22 mouse cellular contexts compared by ENCODE assay signal in the genomic region with DNA sequence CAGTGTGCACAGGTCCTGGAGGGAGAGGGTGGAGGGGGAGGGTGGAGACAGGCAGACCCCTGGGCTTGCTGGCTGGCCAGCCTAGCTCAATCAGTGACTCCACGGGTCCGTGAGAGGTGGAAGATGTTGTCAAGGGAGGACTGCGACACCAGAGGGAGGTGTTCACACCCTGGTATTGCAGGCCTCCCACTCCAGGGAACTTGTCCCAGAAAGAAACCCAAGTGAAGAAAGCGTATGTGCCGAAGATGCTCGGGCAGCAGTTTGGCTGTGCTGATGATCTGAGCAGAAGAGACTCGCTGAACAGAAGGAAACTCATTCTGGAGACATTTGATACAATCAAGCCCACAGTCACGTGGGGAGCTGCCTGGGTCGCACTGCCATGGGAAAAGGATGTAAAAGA.
DNase-seq lines count a peak whose midpoint lies in the region; ATAC-seq and TF ChIP-seq lines count a peak whose summit lies in the region.
"Had no signal": no experiment of that assay in that cellular context is flagged by ENCODE, and none has a peak within 500 bp of the region (broad histone marks: within the 10 kb centered on the region; RNA-seq: fewer than 3 reads in every experiment).

No protein-coding gene starts in this region.

- no peak overlapping the region for H3K4me2 ChIP-seq in liver, postnatal 0 days (ENCODE audit: low read depth, low read length)
- H3K4me2 ChIP-seq: forebrain, embryonic 12.5 days; heart, embryonic 12.5 days; hindbrain, embryonic 14.5 days; intestine, embryonic 15.5 days; limb, embryonic 15.5 days; midbrain, embryonic 15.5 days; stomach, embryonic 15.5 days had no signal

- TF ChIP-seq CTCF in layer of hippocampus, adult 2 months (conservative IDR thresholded peaks at IDR 0.05): peak; percentile 60
- peak; percentile 33; the same call in 1 of the 2 replicates for TF ChIP-seq CTCF in testis, adult 2 months (IDR thresholded peaks at IDR 0.05; ENCODE audit: control insufficient read depth, insufficient read depth, insufficient replicate concordance, low read depth, low read length)
- TF ChIP-seq CTCF in liver, postnatal 0 days (IDR thresholded peaks at IDR 0.05; ENCODE audit: low read depth): no peak

- H3K27ac ChIP-seq in layer of hippocampus, adult 2 months: peak overlapping the region; percentile 40; the same call in 1 of the 2 replicates
- H3K27ac ChIP-seq in testis, adult 2 months (ENCODE audit: control insufficient read depth, insufficient read depth, low read depth, low read length): no peak overlapping the region
- H3K27ac ChIP-seq in liver, postnatal 0 days (ENCODE audit: low read depth): no peak overlapping the region
- H3K27ac ChIP-seq in embryonic facial prominence, embryonic 10.5 days (replicated peaks): no peak overlapping the region
- H3K27ac ChIP-seq: forebrain, embryonic 12.5 days; hindbrain, embryonic 14.5 days; intestine, embryonic 15.5 days; limb, embryonic 15.5 days; midbrain, embryonic 15.5 days; stomach, embryonic 15.5 days had no signal

- peaks cover 4% of the 10 kb centered on the region for H3K4me1 ChIP-seq in testis, adult 2 months (ENCODE audit: control insufficient read depth, insufficient read depth, low read length)
- peaks cover 10% of the 10 kb centered on the region; the same call in 1 of the 2 replicates for H3K4me1 ChIP-seq in liver, postnatal 0 days (ENCODE audit: insufficient read depth)
- H3K4me1 ChIP-seq in embryonic facial prominence, embryonic 10.5 days: peaks cover 12% of the 10 kb centered on the region
- H3K4me1 ChIP-seq: heart, embryonic 12.5 days; intestine, embryonic 15.5 days; limb, embryonic 15.5 days; midbrain, embryonic 15.5 days; stomach, embryonic 15.5 days had no signal

- WGBS in liver, postnatal 0 days (ENCODE audit: insufficient replicate concordance): 53% methylated on average over 9 of the region's 9 CpGs
- 72% methylated on average over 9 of the region's 9 CpGs for WGBS in embryonic facial prominence, embryonic 10.5 days

- DNase-seq in frontal cortex, postnatal 14 days (ENCODE audit: low spot score in 2 of 2): no peak
- no peak for DNase-seq in layer of hippocampus, adult 2 months (ENCODE audit: low spot score in 2 of 2)
- no peak for DNase-seq in layer of hippocampus, postnatal 10 days (ENCODE audit: low spot score in 2 of 2)
- no peak for DNase-seq in testis, postnatal 14 days (ENCODE audit: low spot score)
- DNase-seq in liver, postnatal 0 days: no peak
- no peak for DNase-seq in embryonic facial prominence, embryonic 10.5 days (ENCODE audit: low spot score)
- DNase-seq: adrenal gland, adult 2 months; cerebellum, postnatal 14 days; heart, postnatal 14 days; kidney, postnatal 25 days; thymus, postnatal 14 days had no signal

- H3K36me3 ChIP-seq in testis, adult 2 months (ENCODE audit: control insufficient read depth, insufficient read depth, low read length): no peaks in the 10 kb centered on the region
- no peaks in the 10 kb centered on the region for H3K36me3 ChIP-seq in liver, postnatal 0 days (replicated peaks; ENCODE audit: insufficient read depth, low read length)
- no peaks in the 10 kb centered on the region for H3K36me3 ChIP-seq in embryonic facial prominence, embryonic 10.5 days (replicated peaks)
- H3K36me3 ChIP-seq: forebrain, embryonic 12.5 days; heart, embryonic 12.5 days; intestine, embryonic 15.5 days; limb, embryonic 15.5 days; midbrain, embryonic 15.5 days; stomach, embryonic 15.5 days had no signal

- no peaks in the 10 kb centered on the region for H3K9me3 ChIP-seq in liver, postnatal 0 days (ENCODE audit: low read length)
- H3K9me3 ChIP-seq in embryonic facial prominence, embryonic 10.5 days: no peaks in the 10 kb centered on the region
- H3K9me3 ChIP-seq: forebrain, embryonic 12.5 days; heart, embryonic 12.5 days; intestine, embryonic 15.5 days; limb, embryonic 15.5 days; megakaryocyte, embryonic 14.5 days; midbrain, embryonic 15.5 days; stomach, embryonic 15.5 days had no signal

- no peak overlapping the region for H3K9ac ChIP-seq in liver, postnatal 0 days (replicated peaks)
- H3K9ac ChIP-seq: forebrain, embryonic 12.5 days; heart, embryonic 12.5 days; hindbrain, embryonic 14.5 days; intestine, embryonic 15.5 days; limb, embryonic 15.5 days; midbrain, embryonic 15.5 days; stomach, embryonic 15.5 days had no signal

- no peak for TF ChIP-seq POLR2A in testis, adult 2 months (IDR thresholded peaks at IDR 0.05; ENCODE audit: control insufficient read depth, low read depth, low read length)

- no peak for TF ChIP-seq EP300 in liver, postnatal 0 days (IDR thresholded peaks at IDR 0.05; ENCODE audit: low read depth)

- ATAC-seq in frontal cortex, adult (ENCODE audit: low TSS enrichment): peak; percentile 85
- ATAC-seq in liver, postnatal 0 days: no peak
- ATAC-seq: intestine, embryonic 15.5 days; midbrain, embryonic 15.5 days had no signal

- H3K4me3 ChIP-seq in layer of hippocampus, adult 2 months: no peak overlapping the region
- H3K4me3 ChIP-seq in testis, adult 2 months (ENCODE audit: control insufficient read depth, low read depth, low read length): no peak overlapping the region
- H3K4me3 ChIP-seq in liver, postnatal 0 days (ENCODE audit: low read depth, low read length): no peak overlapping the region
- no peak overlapping the region for H3K4me3 ChIP-seq in embryonic facial prominence, embryonic 10.5 days
- H3K4me3 ChIP-seq: forebrain, embryonic 12.5 days; heart, embryonic 12.5 days; intestine, embryonic 15.5 days; limb, embryonic 15.5 days; midbrain, embryonic 15.5 days; myocyte; stomach, embryonic 15.5 days had no signal

- no peaks in the 10 kb centered on the region for H3K27me3 ChIP-seq in testis, adult 2 months (ENCODE audit: control insufficient read depth, insufficient read depth, low read length)
- no peaks in the 10 kb centered on the region for H3K27me3 ChIP-seq in liver, postnatal 0 days (ENCODE audit: insufficient read depth, low read length)
- H3K27me3 ChIP-seq in embryonic facial prominence, embryonic 10.5 days (replicated peaks; ENCODE audit: low read depth, poor library complexity, severe bottlenecking): peaks cover 6% of the 10 kb centered on the region
- H3K27me3 ChIP-seq: midbrain, embryonic 15.5 days; stomach, embryonic 15.5 days had no signal
